Mouse (Mus musculus): ENCODE results near the gene Fndc3c1. TPM values are rescaled to one million over a fixed set of nuclear protein-coding genes. Genes with fewer than 3 reads are reported as not detected.
"Not testable (repeated sequence)": the region's sequence is repeated elsewhere in the genome, so short reads cannot be mapped to it uniquely, and the experiment has no call there.

Gene Fndc3c1
- 0.17 and 0.39 TPM in 2 replicates for polyA plus RNA-seq (2014; fragmentation: Nextera tagmentation; extraction: Ambion mirVana)

GRCm38 (mm10) chrX:106485101-106485651 lies at the start of gene Fndc3c1:
Fndc3c1 (minus strand) TSS chrX:106485401.
- H3K27ac ChIP-seq: no peak within 1 kb of the TSS
- no peaks in the 10 kb centered on the region for H3K36me3 ChIP-seq (replicated peaks; ENCODE audit: control insufficient read depth, insufficient read depth)
- H3K4me1 ChIP-seq (replicated peaks; ENCODE audit: control insufficient read depth, insufficient read depth, low read length): no peaks in the 10 kb centered on the region
- H3K9me3 ChIP-seq (ENCODE audit: control insufficient read depth, low read length): no peaks in the 10 kb centered on the region
- peak within 1 kb of the TSS; percentile 31 for H3K4me3 ChIP-seq (replicated peaks; ENCODE audit: low read length)
- ATAC-seq (ENCODE audit: low FRiP score) (peak; percentile 89), DNase-seq (ENCODE audit: low spot score) (no peak)
- H3K9ac ChIP-seq: no peak within 1 kb of the TSS
- peak within 1 kb of the TSS; percentile 59 for H3K4me2 ChIP-seq (replicated peaks)
- H3K27me3 ChIP-seq (ENCODE audit: control insufficient read depth, insufficient read depth, low read length): peaks cover 32% of the 10 kb centered on the region
- 24% methylated on average over 23 of the region's 39 CpGs for WGBS

- Histone ChIP-seq H3K4me3 (replicated peaks; ENCODE audit: low read length) (no peak overlapping the region), H3K9ac (no peak overlapping the region), H3K4me2 (replicated peaks) (no peak overlapping the region), H3K27me3 (ENCODE audit: control insufficient read depth, insufficient read depth, low read length) (peaks cover 32% of the 10 kb centered on the region), H3K9me3 (ENCODE audit: control insufficient read depth, low read length) (no peaks in the 10 kb centered on the region), H3K4me1 (replicated peaks; ENCODE audit: control insufficient read depth, insufficient read depth, low read length) (no peaks in the 10 kb centered on the region), H3K36me3 (replicated peaks; ENCODE audit: control insufficient read depth, insufficient read depth) (no peaks in the 10 kb centered on the region), H3K27ac (no peak overlapping the region)
- no peak for DNase-seq (ENCODE audit: low spot score)
- ATAC-seq (ENCODE audit: low FRiP score): no peak
- WGBS: 32% methylated on average over 10 of the region's 10 CpGs
Observed at GRCm38 (mm10) chrX:106486451-106486850, 1.2 kb upstream of the Fndc3c1 start.

GRCm38 (mm10) chrX:106485671-106486070 lies 470 bp upstream of the Fndc3c1 start:
- peak; percentile 40 for ATAC-seq (ENCODE audit: low FRiP score)

GRCm38 (mm10) chrX:106479891-106480290 lies 5.3 kb downstream of the Fndc3c1 start:
- not testable (repeated sequence) for H3K27me3 ChIP-seq (ENCODE audit: control insufficient read depth, insufficient read depth, low read length); H3K9ac ChIP-seq; H3K9me3 ChIP-seq (ENCODE audit: control insufficient read depth, low read length); ATAC-seq (ENCODE audit: low FRiP score); H3K4me2 ChIP-seq (replicated peaks); H3K36me3 ChIP-seq (replicated peaks; ENCODE audit: control insufficient read depth, insufficient read depth); H3K4me3 ChIP-seq (replicated peaks; ENCODE audit: low read length); DNase-seq (ENCODE audit: low spot score); H3K27ac ChIP-seq; H3K4me1 ChIP-seq (replicated peaks; ENCODE audit: control insufficient read depth, insufficient read depth, low read length)
- WGBS: 51% methylated on average over 2 of the region's 2 CpGs

More at GRCm38 (mm10) chrX:106485671-106486070, 470 bp upstream of the Fndc3c1 start:
- no peak overlapping the region for H3K27ac ChIP-seq
- no peak for DNase-seq (ENCODE audit: low spot score)
- no peak overlapping the region for H3K9ac ChIP-seq
- H3K4me3 ChIP-seq (replicated peaks; ENCODE audit: low read length): peak overlapping the region; percentile 31
- H3K4me2 ChIP-seq (replicated peaks): peak overlapping the region; percentile 59
- H3K9me3 ChIP-seq (ENCODE audit: control insufficient read depth, low read length): no peaks in the 10 kb centered on the region
- H3K4me1 ChIP-seq (replicated peaks; ENCODE audit: control insufficient read depth, insufficient read depth, low read length): no peaks in the 10 kb centered on the region
- no peaks in the 10 kb centered on the region for H3K36me3 ChIP-seq (replicated peaks; ENCODE audit: control insufficient read depth, insufficient read depth)
- peaks cover 32% of the 10 kb centered on the region for H3K27me3 ChIP-seq (ENCODE audit: control insufficient read depth, insufficient read depth, low read length)
- WGBS: 19% methylated on average over 6 of the region's 13 CpGs

GRCm38 (mm10) chrX:106385304-106385703 lies 99.9 kb downstream of the Fndc3c1 start:
- no peaks in the 10 kb centered on the region for H3K36me3 ChIP-seq (replicated peaks; ENCODE audit: control insufficient read depth, insufficient read depth)
- DNase-seq (ENCODE audit: low spot score): peak; percentile 27
- H3K9ac ChIP-seq: no peak overlapping the region
- no peak overlapping the region for H3K4me2 ChIP-seq (replicated peaks)
- H3K9me3 ChIP-seq (ENCODE audit: control insufficient read depth, low read length): no peaks in the 10 kb centered on the region
- H3K27me3 ChIP-seq (ENCODE audit: control insufficient read depth, insufficient read depth, low read length): no peaks in the 10 kb centered on the region
- no peaks in the 10 kb centered on the region for H3K4me1 ChIP-seq (replicated peaks; ENCODE audit: control insufficient read depth, insufficient read depth, low read length)
- no peak for ATAC-seq (ENCODE audit: low FRiP score)
- H3K4me3 ChIP-seq (replicated peaks; ENCODE audit: low read length): no peak overlapping the region
- no peak overlapping the region for H3K27ac ChIP-seq

GRCm38 (mm10) chrX:106380608-106381007 lies 104.6 kb downstream of the Fndc3c1 start:
- Histone ChIP-seq H3K9ac (no peak overlapping the region), H3K27ac (no peak overlapping the region), H3K36me3 (replicated peaks; ENCODE audit: control insufficient read depth, insufficient read depth) (no peaks in the 10 kb centered on the region), H3K27me3 (ENCODE audit: control insufficient read depth, insufficient read depth, low read length) (no peaks in the 10 kb centered on the region), H3K4me3 (replicated peaks; ENCODE audit: low read length) (no peak overlapping the region), H3K4me2 (replicated peaks) (no peak overlapping the region), H3K4me1 (replicated peaks; ENCODE audit: control insufficient read depth, insufficient read depth, low read length) (no peaks in the 10 kb centered on the region), H3K9me3 (ENCODE audit: control insufficient read depth, low read length) (no peaks in the 10 kb centered on the region)
- DNase-seq (ENCODE audit: low spot score) (no peak), ATAC-seq (ENCODE audit: low FRiP score) (no peak)

Small RNAs within 50 kb of the gene (microRNA-seq; reads per million reads assigned to microRNA genes)
- not detected for gene Gm27428

Other genes starting within 250 kb of the Fndc3c1 start
- not detected in 2 replicates for gene Fnd3c2, start 230.0 kb downstream of the Fndc3c1 start, polyA plus RNA-seq (2014; fragmentation: Nextera tagmentation; extraction: Ambion mirVana)
- 0.41 and 0.52 TPM in 2 replicates for gene Gm5127, start 97.8 kb upstream of the Fndc3c1 start, polyA plus RNA-seq (2014; fragmentation: Nextera tagmentation; extraction: Ambion mirVana)
- gene Cysltr1, start 118.3 kb upstream of the Fndc3c1 start, polyA plus RNA-seq (2014; fragmentation: Nextera tagmentation; extraction: Ambion mirVana): 0.46 and 0.54 TPM in 2 replicates